Mouse (Mus musculus): Measurements from ENCODE around the gene Stra8.

GRCm38 (mm10) chr6:34901911-34902444 is 18.0 kb upstream of the Stra8 start:
- TF ChIP-seq CTCF (IDR thresholded peaks at IDR 0.05; ENCODE audit: control insufficient read depth, insufficient read depth, insufficient replicate concordance, low read depth, low read length) (no peak), POLR2A (IDR thresholded peaks at IDR 0.05; ENCODE audit: control insufficient read depth, low read depth, low read length) (no peak)

Measured in testis, adult 2 months (tissue).